Mouse (Mus musculus) midbrain, postnatal 0 days (tissue): ENCODE data around the gene Csf3r. TPM values are rescaled to one million over a fixed set of nuclear protein-coding genes. Genes with fewer than 3 reads are reported as not detected.
"Not testable (repeated sequence)": the region's sequence is repeated elsewhere in the genome, so short reads cannot be mapped to it uniquely, and the experiment has no call there.

Experiments
- ATAC-seq: fragments of 200-750 bp; cut with Nextera tagmentation; 2 replicates; pipeline ENCODE4 v1.8.0; 2017; ENCODE audit warnings: moderate number of reproducible peaks, mild to moderate bottlenecking, moderate TSS enrichment, moderate library complexity; ENCODE audit not compliant: low FRiP score
- DNase-seq: peaks from one replicate; pipeline ENCODE4 v3.0.0-alpha.2; 2015; ENCODE audit warnings: low spot score
- H3K27ac ChIP-seq: fragments of 300-500 bp; sonication (generic); 2 replicates; pipeline ENCODE4 v1.5.1; 2014; ENCODE audit warnings: low read depth, mild to moderate bottlenecking, low read length, mixed read lengths
- H3K27me3 ChIP-seq: fragments of 300-500 bp; sonication (generic); 2 replicates; pipeline ENCODE4 v1.6.1; 2014; ENCODE audit warnings: low read length, control low read depth, mixed read lengths; ENCODE audit not compliant: insufficient read depth
- H3K36me3 ChIP-seq: fragments of 300-500 bp; sonication (generic); 2 replicates; pipeline ENCODE4 v1.6.1; 2014; ENCODE audit warnings: low read length, control low read depth, mixed read lengths; ENCODE audit not compliant: insufficient read depth
- H3K4me1 ChIP-seq: fragments of 300-500 bp; sonication (generic); 2 replicates; pipeline ENCODE4 v1.6.1; 2014; ENCODE audit warnings: mild to moderate bottlenecking, control low read depth, antibody characterized with exemption, low read length, mixed read lengths; ENCODE audit not compliant: insufficient read depth
- H3K4me2 ChIP-seq: fragments of 300-500 bp; sonication (generic); 2 replicates; pipeline ENCODE4 v1.6.1; 2014; ENCODE audit warnings: low read depth, mild to moderate bottlenecking, low read length, mixed read lengths; ENCODE audit not compliant: poor library complexity, severe bottlenecking
- H3K4me3 ChIP-seq: fragments of 300-500 bp; sonication (generic); 2 replicates; pipeline ENCODE4 v1.5.1; 2014; ENCODE audit warnings: low read depth, mild to moderate bottlenecking, low read length, moderate library complexity
- H3K9ac ChIP-seq: fragments of 300-500 bp; sonication (generic); replicated peaks from 2 replicates; pipeline ENCODE4 v1.6.1; 2014; ENCODE audit warnings: mild to moderate bottlenecking, low read length, moderate library complexity, mixed read lengths; ENCODE audit not compliant: poor library complexity, severe bottlenecking
- H3K9me3 ChIP-seq: fragments of 300-500 bp; sonication (generic); 2 replicates; pipeline ENCODE4 v1.6.1; 2016; ENCODE audit warnings: low read length, control low read depth
- CTCF ChIP-seq: IDR thresholded peaks from 2 replicates; pipeline ENCODE4 v1.5.1; 2016; ENCODE audit warnings: antibody characterized with exemption, mild to moderate bottlenecking
- WGBS: fragments of 180-500 bp; shearing (Covaris S2); extraction: QIAGEN DNeasy Blood & Tissue Kit; methylation state at CpG from one replicate; pipeline ENCODE4 v1.1.7; 2014; 5-methylcytosine and 5-hydroxymethylcytosine counted together
- polyA plus RNA-seq: library from polyadenylated mRNA; unstranded; fragments of >200 nt; fragmentation: Nextera tagmentation; extraction: Ambion mirVana; gene quantifications from 2 replicates; pipeline ENCODE4 v1.2.1, GENCODE M21; 2015
- total RNA-seq: library from RNA; depleted of rRNA; stranded (reverse); fragments of >200 nt; gene quantifications from 2 replicates; pipeline ENCODE4 v1.2.3, GENCODE M21; 2014; rRNA removed

Csf3r gene
- total RNA-seq (0.24 and 2.2 TPM in 2 replicates), polyA plus RNA-seq (0.34 and 0.60 TPM in 2 replicates)

DNA sequence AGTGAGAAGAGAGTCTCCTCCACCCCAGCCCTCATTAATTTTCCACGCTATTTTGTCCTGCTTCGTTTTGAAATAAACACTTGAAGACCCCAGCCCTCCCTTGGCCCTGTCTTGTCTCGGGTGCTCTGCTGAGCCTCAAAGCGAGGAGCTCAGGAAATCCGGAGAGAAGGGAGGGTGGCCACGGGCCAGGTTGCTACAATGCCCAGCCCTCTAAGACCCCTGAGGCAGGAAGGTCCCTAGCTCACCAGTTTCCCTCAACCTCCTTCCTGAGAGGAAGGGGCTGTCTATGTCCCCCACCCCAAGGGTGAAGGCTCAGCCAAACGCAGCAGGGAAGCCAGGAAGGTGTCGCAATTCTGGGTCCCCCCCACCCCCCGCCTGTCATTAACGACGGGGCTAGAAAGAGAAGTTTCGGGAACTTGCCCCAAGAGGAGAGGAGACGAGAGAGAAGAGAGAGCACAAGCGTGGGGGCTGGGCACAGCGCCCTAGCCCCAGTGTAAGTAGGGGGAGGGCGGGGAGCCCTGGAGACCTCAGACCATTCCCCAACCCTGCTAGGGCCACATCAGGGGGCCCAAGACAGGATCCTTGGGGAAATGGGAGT is at the start of gene Csf3r:
TSS of gene Csf3r (plus strand) at position 248 of the 598 bp plus-strand sequence.
- H3K4me3 ChIP-seq, result no peak within 1 kb of the TSS
- H3K4me2 ChIP-seq, result no peak within 1 kb of the TSS
- H3K27me3 ChIP-seq, result no peaks in the 10 kb centered on the region
- DNase-seq (no peak), ATAC-seq (no peak)
- H3K9me3 ChIP-seq, result no peaks in the 10 kb centered on the region
- H3K27ac ChIP-seq, result no peak within 1 kb of the TSS
- no peaks in the 10 kb centered on the region for H3K36me3 ChIP-seq
- H3K9ac ChIP-seq, result no peak within 1 kb of the TSS
- WGBS, result 62% methylated on average over 16 of the region's 16 CpGs
- no peak for TF ChIP-seq CTCF
- H3K4me1 ChIP-seq, result no peaks in the 10 kb centered on the region

DNA sequence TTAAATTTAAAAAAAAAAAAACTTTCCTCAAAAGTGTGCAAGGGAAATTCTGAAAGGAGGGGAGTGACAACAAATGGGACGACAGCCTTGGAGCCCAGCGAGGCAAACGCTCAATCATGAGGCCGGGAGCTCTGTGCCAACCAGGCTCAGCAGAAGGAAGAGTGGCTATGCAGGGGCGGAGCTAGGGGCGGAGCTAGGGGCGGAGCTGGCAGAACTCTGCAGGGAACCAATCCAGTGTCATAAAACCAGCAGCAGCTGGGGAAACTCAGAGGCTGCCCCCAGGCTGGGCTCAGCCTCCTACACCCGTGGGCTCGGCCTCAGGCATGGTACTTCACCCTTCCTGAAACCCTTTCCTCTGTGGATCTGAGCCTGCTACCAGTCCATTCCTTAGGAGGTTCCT is 46.6 kb upstream of the Csf3r start:
- DNase-seq (no peak), ATAC-seq (no peak)
- Histone ChIP-seq H3K4me2 (no peak overlapping the region), H3K4me3 (no peak overlapping the region), H3K36me3 (no peaks in the 10 kb centered on the region), H3K9me3 (no peaks in the 10 kb centered on the region), H3K9ac (no peak overlapping the region), H3K4me1 (no peaks in the 10 kb centered on the region), H3K27ac (no peak overlapping the region), H3K27me3 (no peaks in the 10 kb centered on the region)
- no peak for TF ChIP-seq CTCF
- WGBS, result 72% methylated on average over 9 of the region's 9 CpGs

DNA sequence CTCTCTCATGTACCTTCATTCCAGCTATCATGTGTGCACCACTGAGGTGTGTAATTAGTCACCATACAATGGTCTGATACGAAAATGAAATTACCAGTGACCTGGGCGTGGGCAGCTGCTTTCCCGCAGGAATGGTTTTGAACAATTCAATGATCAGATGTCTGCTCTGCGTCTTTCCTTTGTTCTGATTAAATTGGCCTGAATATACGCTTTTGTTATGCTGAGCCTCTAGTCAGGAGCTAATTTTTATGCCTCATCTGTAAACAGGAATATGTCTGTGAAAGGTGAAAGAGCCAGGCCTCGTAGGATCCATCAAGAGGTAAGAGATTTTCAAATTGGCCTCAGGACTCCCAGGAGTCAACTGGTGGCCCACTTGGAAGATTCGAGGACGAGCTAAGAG is 41.1 kb upstream of the Csf3r start:
- Histone ChIP-seq H3K9me3 (no peaks in the 10 kb centered on the region), H3K4me2 (no peak overlapping the region), H3K9ac (no peak overlapping the region), H3K4me3 (no peak overlapping the region), H3K27me3 (no peaks in the 10 kb centered on the region), H3K4me1 (no peaks in the 10 kb centered on the region), H3K27ac (no peak overlapping the region), H3K36me3 (no peaks in the 10 kb centered on the region)
- WGBS, result 78% methylated on average over 8 of the region's 8 CpGs
- ATAC-seq, result no peak
- no peak for DNase-seq
- no peak for TF ChIP-seq CTCF

DNA sequence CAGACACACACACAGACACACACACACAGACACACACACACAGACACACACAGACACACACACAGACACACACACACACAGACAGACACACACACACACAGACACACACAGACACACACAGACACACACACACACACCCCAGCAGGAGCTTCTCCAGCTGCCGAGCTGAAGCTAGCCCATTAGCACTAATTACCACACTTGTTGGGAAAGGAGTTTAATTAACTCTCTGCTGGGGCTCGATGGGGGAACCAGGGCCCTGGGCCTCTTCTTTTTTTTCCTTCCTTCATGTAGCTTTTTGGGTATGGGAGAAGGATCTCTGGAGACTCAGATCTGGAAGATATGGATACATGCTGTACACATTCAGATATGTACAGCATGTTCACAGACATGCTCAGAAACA is 38.6 kb upstream of the Csf3r start:
- H3K27me3 ChIP-seq, H3K4me3 ChIP-seq, H3K9me3 ChIP-seq, H3K9ac ChIP-seq, H3K27ac ChIP-seq, H3K36me3 ChIP-seq, ATAC-seq, H3K4me2 ChIP-seq, DNase-seq, H3K4me1 ChIP-seq: not testable (repeated sequence)
- WGBS, result 17% methylated on average over 2 of the region's 2 CpGs

DNA sequence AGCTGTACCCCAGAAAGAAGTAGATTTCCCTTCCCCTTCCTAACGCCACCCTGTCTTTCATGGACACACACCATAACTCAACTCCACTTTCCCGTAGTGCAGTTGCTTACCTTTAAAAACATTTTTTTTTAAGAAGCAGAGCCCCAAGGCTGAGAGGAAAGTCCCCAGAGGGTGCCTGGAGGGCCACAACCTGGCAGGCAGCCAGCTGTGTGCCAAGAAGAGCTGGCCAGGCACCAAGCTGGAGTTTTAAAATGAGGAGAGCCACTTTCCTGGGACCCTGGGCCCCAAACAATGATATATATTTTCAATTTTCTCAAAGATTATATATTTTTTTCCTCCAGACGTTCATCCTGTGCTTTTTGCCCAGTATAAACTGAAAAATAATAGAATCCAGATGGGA is 37.3 kb upstream of the Csf3r start:
- Histone ChIP-seq H3K4me3 (no peak overlapping the region), H3K4me2 (no peak overlapping the region), H3K27ac (no peak overlapping the region), H3K9ac (no peak overlapping the region), H3K4me1 (no peaks in the 10 kb centered on the region), H3K9me3 (no peaks in the 10 kb centered on the region), H3K36me3 (no peaks in the 10 kb centered on the region), H3K27me3 (no peaks in the 10 kb centered on the region)
- ATAC-seq (no peak), DNase-seq (no peak)
- WGBS, result 71% methylated on average over 3 of the region's 3 CpGs
- no peak for TF ChIP-seq CTCF

DNA sequence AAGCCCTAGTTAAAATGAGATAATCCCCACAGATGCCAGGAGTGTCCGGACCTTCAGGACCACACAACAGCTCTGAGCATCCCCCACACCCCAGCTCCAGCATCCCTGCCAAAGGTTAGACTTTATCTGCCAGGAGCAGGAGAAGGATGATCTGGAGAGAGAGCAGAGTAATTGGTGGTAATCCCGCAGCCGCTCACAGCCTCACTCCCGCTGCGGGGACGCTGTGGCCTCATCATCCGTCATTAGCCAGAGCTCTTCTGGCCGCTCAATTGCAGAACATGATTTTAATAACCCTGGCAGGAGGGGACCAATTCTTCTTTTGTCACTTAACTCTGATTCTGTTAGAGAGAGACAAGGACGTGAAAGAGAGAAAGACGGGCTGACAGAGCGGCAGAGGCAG is 35.3 kb upstream of the Csf3r start:
- ATAC-seq (no peak), DNase-seq (no peak)
- Histone ChIP-seq H3K27me3 (no peaks in the 10 kb centered on the region), H3K4me2 (no peak overlapping the region), H3K36me3 (no peaks in the 10 kb centered on the region), H3K9ac (no peak overlapping the region), H3K4me1 (no peaks in the 10 kb centered on the region), H3K4me3 (no peak overlapping the region), H3K9me3 (no peaks in the 10 kb centered on the region), H3K27ac (no peak overlapping the region)
- no peak for TF ChIP-seq CTCF
- WGBS, result 39% methylated on average over 11 of the region's 11 CpGs
